Mouse (Mus musculus): ENCODE measurements around the gene Gm21119.
"Not testable (repeated sequence)": the region's sequence is repeated elsewhere in the genome, so short reads cannot be mapped to it uniquely, and the experiment has no call there.

- TF ChIP-seq POLR2A (IDR thresholded peaks at IDR 0.05; ENCODE audit: control insufficient read depth, extremely low read depth, insufficient read depth, low read length, poor library complexity); CTCF (IDR thresholded peaks at IDR 0.05; ENCODE audit: borderline replicate concordance, control insufficient read depth, extremely low read depth, insufficient read depth, low read length, poor library complexity): not testable (repeated sequence)
Observed at GRCm38 (mm10) chr8:20588268-20589177, 26.2 kb upstream of the Gm21119 start.
